Mouse (Mus musculus) right cerebral cortex, adult 18-20 months (tissue): ENCODE results near the gene Kif1a.

Experiments used
- DNase-seq: peaks from one replicate; pipeline ENCODE4 v3.0.0; 2022; ENCODE audit warnings: mixed read lengths

The Kif1a gene

DNA sequence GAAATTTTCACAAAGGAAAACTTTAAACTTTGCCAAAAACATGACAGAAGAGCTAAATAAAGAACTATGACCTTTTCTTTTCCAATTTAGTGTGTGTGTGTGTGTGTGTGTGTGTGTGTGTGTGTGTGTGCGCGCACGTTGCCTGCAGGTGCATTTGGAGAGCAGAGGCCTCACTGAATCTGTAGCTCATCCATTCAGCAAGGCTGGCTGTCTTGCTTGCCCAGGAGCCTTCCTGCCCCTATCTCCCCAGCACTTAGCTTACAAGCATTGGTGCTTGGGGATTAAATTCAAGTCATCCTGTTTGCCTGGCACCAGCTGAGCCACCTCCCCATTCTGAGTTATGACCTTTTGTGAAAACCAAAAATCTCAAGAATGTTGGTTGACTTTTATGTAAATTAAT lies 9.2 kb downstream of the Kif1a start:
- no peak for DNase-seq

DNA sequence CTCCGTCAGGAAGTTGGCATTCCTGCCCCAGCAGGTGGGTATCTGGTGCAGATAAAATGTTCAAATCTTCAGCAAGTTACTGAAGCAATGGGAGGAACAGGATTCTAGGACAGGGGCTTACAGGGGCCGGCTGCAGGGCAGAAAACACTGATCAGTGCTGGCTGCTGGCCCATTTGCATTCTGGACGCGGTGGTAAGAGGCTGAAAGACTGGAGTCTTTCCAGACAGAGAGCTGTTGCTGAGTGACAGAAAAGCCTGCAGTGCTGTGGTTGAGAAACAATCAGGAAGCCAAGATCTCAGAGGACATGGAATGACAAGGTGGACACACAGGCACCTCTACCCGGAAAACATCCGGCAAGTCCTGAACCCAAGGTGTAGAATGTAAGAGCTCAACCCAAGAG lies 16.6 kb downstream of the Kif1a start:
- DNase-seq, result peak; percentile 51

DNA sequence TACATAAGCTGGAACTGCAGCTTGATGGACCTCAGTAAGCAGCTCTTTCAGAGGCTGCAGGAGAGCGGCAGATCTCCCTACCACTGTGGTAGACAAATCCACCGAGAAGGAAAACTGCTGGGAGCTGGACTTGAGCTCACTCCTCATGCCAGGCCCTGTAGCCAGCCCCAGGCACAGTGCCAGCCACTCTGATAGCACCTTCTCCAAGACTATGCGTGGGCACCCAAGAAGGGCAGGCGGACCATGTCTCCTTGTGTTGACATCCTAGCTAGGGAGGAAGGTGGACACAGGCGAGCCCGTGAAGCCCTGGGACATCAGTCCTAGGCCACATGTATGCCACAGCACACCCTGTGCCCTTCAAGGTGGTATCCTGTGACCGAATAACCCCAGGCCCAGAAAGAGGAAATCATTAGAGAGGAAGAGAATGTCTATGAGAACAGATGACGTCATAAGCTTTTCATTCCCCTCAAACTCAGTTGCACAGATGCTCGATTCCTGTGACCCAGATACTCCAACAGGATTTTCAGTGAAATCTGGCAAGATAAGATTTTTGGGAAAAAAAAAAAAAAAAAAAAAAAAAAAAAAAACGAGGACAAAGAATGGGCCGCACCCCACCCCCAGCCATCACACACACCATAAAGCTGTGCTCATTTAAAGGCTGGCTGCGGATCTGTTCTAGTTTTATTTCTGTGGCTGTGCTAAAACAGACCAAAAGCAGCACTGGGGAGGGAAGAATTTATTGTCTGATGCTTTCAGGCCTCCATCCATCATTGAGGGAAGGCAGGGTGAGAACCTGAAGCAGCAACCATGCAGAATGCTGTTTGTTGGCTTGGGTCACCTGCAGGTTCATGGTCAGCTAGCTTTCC lies 18.1 kb downstream of the Kif1a start:
- DNase-seq, result peak; percentile 77

DNA sequence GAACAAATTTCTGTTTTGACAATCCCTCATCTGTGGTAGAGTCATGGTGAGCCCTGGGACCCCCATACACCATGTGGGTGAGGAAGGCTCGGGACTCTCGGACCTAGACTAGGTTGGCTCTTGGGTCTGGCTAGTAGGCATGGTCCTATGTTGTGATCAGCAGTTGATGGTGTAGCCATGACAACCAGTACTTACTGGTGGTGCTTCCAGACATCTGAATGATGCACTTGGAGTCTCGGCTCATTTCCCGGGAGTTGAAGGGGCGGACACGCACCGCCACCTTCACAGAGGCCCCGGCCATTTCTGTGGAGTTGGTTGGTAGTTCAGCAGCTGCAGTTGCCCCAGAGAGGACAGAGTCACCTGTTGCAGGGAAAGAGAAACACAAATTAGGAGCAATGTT lies 19.6 kb downstream of the Kif1a start:
- no peak for DNase-seq

DNA sequence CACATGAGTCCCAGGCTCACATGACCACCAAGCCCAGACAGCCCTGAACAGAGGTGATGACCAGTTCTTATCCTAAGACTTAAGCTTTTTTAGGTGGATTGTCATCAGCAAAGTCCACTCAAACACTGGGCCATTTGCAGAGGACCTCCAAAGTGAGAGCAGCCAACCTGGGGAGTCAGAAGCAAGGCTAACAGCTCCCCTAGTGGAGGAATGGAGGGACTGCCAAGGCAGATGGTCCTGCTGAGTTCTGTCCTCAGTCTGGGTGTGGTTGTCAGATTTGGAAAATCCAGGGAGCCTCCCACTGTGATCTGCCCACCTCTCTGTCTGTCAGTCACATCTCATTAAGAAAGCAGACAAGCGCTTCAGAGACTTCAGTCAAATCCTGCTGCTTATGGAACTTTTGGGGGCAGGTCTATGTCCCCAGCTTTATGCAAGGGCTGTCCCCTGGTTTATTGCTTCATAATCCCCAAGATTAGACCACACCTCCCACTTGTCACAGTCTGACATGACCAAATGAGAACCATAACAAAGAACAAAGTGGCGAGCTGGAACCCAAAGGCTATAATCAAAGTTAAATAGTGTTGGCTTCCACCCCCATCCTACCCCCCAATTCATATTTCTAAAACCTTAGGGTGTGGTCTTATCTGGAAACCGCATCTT lies 20.7 kb downstream of the Kif1a start:
- DNase-seq, result peak; percentile 67

DNA sequence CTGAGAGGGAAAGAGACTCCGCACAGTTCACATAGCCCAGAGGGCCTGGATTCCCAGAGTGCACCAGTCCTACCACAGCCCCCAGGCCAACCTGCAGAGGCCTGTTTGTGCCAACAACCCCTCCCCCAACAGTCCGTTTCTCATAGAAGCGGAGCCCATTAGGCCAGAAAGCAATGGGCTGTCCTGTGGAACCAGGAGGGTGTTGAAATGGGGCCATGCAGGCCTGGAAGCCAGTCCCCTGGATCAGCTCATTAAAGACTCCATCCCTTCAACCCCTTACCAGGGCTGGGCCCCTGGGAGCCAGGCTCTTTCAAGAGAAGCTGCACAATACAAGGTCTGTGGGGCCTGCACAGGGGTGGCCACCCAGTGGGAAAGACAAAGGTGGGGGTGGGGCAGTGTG lies 22.1 kb downstream of the Kif1a start:
- peak; percentile 45 for DNase-seq

DNA sequence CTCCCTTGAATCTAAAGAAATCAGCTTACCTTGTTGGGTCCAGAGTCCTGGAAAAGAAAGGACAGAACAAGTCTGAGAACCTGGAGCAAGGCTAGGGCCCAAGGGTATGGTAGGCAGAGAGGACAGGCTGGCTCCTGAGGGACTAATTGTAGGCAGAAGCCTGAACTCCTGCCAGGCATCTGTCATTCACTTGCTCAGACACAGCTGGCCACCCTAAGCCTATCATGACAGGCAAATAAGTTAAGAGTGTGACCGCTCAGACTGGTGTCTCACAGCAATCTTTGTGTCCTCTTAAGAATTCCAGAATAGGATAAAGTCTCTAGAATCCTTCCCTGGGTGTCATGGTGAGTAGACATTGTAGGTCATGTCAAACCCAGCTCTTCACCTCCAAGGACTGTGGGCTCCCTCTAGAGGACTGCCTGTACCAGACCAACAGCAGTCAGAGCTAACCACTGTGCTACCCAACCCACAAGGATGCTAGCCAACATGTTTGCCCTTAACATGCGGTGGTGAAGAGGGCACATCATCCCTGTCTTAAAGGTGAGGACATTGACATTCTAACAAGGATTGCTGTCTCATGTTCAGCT lies 29.4 kb downstream of the Kif1a start:
- DNase-seq, result no peak

DNA sequence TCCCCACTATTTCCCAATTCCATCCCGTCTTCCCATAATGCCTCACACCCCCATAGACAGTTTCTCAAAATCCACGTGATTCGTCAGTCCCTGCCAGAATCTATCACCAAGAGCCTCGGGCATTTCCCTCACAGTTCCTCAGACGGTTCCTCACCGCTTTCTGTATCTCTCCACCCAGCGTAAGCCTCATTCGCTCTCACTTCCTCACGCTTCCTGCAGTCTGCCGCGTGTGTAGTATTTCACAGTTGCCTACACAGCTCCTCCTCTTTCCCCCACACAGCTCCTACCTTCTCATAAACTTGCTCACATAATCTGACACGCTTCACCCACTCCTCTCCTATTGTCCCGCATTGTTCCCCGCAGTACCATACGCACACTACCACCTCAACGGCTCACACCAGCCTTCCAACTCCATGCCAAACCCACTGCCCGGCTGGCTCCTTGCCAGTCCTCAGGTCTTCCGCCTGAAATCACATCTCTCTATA lies 30.2 kb downstream of the Kif1a start:
- DNase-seq, result peak; percentile 69

DNA sequence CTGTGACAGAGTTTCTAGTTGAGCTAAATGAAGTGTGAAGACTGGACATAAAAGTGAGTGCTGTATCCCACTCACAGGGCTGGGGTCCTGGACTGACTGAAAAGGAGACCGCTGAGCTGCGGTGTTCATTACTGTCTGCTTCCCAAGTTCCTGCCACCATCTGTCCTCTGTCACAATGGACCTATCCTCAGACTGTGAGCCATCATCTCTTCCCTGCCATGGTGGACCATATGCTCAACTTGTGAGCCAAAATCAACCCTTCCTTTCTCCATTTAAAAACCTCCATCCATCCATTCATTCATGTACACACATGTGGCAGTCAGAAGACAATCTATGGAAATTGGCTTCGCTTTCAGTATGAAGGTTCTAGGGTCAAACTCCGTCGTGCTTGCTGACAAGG lies 30.9 kb downstream of the Kif1a start:
- no peak for DNase-seq

DNA sequence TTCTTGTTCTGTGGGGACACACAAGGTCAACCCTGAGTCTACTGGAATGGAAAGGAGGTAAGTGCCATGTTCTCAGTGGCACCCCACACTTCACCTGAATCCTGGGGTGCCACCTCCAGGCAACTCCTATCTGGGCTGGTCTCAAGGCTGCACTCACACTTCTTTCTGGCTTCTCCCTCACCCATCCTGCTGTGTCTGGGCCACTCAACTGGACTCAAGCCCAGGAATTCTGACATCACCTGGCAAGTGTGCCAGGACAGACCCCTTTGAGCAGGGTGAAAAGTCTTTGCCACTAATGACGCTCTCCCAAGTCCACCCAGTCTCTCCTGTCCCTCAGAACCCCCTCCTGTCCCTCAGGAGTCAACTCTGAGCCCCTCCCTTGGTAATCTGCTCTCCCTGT lies 33.2 kb downstream of the Kif1a start:
- DNase-seq, result no peak

DNA sequence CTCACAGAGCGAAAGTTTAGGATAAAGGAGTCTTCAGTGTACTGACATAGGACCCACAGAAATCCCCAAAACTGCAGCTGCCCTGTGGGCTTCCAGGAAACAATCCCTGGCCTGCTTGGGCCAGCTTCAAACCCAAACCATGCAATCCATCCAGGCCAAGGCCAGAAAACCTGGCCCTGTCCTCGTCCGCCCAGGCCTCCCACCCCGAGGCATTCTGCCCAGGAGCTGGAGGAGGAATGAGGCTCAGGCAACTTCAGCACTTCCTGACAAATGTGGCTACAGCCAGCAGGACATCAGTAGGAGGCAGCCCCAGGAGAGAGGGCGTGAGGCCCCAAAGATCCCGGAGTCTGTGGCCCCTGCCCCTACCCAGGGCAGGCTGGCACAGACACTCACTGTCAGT lies 36.1 kb downstream of the Kif1a start:
- DNase-seq, result no peak

DNA sequence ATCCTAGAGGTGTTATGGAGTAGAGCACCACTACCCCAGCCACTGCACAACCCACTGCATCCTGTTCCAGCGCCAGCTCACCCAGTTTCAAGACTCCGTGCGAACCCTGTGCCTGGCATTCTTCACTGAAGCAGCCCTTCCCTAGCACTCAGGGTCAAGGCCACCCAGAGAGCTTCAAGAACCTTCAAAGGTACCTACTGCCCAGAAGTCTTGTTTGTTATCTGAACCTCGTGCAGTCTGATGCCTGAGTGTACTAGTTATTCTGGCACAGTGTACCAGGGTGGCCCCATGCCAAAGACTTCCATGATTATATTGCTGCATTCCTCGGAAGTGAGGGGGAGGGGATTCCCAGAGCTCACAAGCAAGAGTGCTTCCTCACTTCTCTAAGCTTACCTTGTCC lies 38.1 kb downstream of the Kif1a start:
- no peak for DNase-seq

DNA sequence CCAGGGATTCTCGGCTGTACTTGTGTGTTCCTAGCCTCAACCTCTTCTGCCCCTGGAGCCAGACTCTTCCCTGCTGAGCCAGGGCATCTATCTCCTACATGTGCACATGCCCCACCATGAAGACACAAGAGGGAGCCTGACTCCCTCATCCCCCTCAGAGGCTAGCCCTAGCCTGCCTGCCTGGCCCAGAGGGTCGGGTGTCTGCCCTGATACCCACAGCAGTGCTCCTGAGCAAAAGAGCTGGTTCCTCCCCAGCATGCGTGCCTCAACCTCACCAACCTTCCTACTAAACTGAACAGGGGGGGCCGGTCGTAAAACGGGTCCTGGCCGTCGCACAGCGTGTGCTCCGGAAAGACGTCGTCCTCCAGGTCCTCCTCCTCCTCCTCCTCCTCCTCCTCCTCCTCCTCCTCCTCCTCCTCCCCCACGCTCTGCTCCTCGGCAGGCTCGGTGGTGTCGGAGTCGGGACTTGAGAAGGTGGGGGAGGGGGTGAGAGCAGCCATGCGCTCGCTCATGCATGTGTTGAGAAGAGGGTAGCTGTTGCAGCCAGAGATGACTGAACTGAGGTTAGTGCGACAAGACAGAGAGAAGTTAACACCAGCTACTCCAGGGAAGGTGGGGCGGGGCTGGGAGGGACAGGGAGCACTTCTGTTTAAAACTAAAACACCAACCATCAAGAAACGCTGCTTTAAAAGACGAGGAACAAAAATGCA lies 50.5 kb downstream of the Kif1a start:
- no peak for DNase-seq

DNA sequence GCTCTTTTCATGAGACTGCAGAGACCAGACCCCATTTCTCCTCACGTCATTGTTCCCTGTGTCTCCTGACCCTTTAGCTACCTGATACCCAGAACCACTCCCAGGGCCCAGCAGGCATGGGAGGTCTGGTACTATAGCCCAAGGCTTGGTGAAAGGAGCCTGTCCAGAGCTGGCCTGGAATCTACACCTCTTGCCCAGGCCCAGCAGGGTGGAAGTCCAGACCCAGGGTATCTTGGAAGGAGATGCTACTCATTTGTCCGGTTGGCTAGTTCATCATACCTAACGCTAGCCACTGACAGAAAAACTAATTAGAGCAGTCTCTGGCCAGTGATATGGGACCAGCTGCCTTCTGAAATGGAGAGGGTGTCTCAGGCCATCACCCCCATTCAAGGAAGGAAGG lies 51.7 kb downstream of the Kif1a start:
- DNase-seq, result no peak

DNA sequence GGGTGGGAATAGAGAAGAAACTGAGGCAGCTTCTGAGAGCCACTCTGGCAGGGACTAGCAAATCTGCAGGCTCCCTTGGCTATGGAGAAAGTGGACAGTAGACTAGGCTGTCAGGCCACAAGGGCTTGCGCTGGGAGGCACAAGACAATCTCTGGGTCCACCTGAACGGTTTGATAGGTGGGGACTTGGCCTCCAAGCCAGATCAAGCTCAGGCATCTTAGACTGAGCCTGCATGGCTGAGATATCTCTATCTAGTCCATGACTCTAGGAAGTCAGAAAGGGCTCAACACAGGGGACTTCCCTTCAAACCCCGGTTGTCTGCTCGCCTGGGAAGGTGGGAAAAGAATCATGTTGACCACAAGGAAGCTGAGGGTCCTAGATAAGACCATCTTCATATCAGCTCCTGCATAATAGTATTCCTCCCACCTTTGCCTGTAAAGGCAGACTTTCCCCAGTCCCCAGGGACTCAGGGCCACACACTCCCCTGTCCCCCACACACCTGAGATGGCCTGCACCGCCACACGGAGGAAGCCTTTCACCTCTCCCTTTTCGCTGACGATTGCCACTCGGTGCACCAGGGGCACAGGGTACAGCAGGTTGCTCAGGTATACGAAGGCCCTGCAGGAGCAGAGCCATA lies 55.5 kb downstream of the Kif1a start:
- DNase-seq, result no peak

DNA sequence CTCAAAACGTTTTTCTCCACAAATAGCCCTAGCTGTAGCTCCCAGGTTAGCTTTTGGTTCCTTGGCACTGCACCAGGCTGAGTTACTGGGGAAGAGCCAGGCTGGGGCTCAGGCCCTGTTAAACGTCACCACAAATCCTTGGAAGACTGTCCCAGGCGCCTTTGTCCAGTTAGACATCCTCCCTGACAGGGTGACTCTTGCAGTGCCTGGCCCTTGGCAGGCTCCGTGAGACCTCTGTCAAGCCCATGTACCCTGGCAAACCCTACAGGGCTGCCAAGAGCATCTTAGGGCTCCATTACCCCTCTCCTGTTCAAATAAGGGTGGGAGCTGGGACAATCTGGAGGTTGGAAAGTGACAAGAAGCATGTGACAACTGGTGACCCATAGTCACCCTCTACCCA lies 65.8 kb downstream of the Kif1a start:
- no peak for DNase-seq

DNA sequence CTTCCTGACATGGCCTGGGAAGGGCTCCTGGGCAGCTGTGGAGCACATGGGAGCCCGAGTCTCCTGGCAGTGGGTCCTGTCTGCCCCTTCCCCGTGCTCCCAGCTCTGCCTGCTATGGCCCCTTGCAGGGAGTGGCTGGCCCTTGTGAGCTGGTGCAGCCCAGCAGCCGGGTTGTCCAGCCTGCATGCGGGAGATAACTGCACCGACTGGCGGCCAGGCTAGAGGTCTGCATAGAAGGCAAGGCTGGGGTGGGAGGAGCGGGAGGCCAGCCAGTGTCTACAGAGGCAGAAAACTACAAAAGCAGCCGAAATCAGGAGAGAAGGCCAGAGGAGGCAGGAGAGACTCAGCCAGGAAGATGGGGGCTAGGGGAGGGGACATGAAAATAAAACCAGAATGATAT lies 67.8 kb downstream of the Kif1a start:
- no peak for DNase-seq

DNA sequence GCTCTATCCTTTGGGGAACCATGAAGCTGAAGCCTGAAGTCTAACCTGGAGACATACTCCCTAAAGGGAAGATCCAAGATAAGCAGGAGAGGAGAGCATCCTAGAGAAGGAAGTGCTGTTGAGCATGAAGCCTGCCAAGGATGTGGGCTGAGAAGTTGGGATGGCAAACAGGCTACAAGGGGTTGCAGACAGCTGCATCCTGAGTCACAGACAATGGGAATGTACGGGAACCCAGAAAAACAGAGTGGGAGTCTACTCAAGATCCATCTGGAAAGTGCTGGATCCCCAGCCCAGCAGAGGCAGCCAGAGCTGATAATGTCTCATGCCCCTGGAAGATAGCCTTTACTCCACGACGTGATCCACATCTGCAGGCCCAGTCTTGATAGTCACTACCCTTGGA lies 70.6 kb downstream of the Kif1a start:
- DNase-seq, result peak; percentile 52

DNA sequence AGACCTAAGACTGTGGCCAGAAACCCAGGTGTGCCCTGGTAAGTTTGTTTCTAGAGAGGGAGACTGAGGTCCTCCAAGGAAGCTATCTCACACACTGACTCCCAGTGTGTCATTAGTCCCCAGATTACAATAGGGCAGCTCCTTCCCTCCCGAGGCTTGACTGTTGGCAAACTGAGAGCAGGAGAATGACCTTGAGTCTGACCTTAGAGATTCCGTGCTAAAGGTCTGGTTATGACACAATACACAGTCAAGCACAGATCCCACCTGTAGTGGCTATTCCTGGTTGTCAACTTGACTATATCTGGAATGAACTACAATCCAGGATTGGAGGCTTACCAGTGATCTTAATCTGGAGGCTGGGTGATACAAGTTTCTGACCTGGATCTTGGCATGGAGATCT lies 71.7 kb downstream of the Kif1a start:
- no peak for DNase-seq

DNA sequence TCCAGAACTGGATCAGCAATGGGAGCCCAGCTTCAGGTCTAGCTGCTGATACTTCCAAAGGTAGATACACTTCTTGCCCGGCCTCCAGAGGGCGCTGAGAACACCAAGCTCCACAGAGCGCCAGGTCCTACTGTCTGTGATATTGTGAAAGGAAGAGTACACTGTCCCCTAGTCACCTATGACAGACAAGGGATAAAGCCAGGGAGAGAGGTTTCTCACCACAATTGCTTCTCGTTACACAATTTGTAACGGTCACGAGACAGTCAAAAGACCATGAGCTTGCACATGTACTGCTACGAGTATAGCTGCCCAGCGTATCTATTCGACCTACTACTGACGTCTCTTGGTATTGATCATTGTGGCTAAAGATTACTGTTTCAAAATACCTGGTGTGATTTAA lies 72.4 kb downstream of the Kif1a start:
- no peak for DNase-seq

DNA sequence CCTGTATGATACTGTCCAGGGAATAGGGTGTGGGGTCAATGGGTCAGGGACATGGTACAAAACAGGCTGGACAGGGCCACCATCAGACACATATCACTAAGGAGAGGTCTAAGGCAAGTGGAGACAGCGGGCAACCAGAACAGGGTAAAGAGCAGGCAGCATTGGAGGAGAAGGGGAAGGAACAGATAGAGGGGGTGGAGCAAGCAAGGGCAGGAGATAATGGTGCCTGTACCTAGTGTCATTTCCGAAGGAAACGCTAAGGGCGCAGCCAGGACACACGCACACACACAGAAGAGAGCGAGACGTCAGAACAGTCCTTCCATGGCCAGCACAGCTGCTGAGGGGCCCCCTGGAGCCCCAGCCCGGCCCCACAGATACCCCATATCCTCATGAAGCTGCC lies 75.2 kb downstream of the Kif1a start:
- DNase-seq, result no peak

DNA sequence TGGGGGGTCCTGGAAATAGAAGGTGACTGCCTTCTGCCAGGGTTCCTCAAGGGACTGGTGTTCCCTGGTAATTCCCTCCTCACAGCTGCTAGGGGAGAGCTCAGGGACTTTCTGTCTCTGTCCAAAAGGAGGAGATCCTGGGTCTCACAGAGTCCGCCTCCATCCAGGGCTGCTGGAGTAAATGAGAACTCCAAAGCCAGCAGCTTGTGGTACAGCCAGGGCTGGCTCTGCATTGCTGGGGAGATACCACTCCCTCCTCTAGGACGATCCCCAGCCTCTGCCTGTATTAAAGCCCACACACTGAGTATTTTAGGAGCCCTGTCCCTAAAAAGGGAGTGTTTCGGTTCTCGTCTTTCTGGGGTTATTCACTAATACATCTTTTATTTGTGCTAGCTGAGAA lies 81.1 kb downstream of the Kif1a start:
- DNase-seq, result peak; percentile 37

DNA sequence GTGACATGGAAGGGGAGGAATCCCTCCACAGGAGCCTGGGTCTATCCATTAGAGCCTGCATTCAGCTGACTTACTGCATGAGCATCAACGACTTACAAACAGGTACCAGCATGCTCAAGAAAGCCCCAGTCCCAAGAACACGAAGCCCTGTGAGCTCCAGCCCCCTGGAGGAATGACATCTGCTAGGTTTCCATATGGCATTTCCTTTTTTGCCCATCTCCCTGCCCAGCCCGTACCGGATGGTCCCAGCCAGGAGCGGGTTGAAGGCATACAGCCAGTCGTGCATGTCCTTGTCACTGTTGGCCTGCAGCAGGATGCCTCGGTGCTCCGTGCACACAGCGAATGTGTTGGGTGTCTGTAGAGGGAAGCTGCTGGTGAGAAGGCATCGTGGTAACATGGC lies 83.0 kb downstream of the Kif1a start:
- DNase-seq, result no peak
